Mouse (Mus musculus) heart, postnatal 0 days (tissue): Measurements from ENCODE around the gene Raver1. TPM values are rescaled to one million over a fixed set of nuclear protein-coding genes. Genes with fewer than 3 reads are reported as not detected.

ENCODE experiments used
- ATAC-seq: fragments of 200-750 bp; cut with Nextera tagmentation; 2 replicates; pipeline ENCODE4 v1.8.0; 2017; ENCODE audit warnings: low read depth, moderate number of reproducible peaks, moderate library complexity; ENCODE audit not compliant: insufficient read depth
- DNase-seq: peaks from one replicate; pipeline ENCODE4 v3.0.0-alpha.2; 2016; ENCODE audit warnings: low spot score
- H3K27ac ChIP-seq: fragments of 300-500 bp; sonication (generic); 2 replicates; pipeline ENCODE4 v1.5.1; 2014; ENCODE audit warnings: low read depth, mild to moderate bottlenecking
- H3K27me3 ChIP-seq: fragments of 300-500 bp; sonication (generic); 2 replicates; pipeline ENCODE4 v1.6.1; 2014; ENCODE audit warnings: low read length, mixed read lengths; ENCODE audit not compliant: control insufficient read depth, insufficient read depth
- H3K36me3 ChIP-seq: fragments of 300-500 bp; sonication (generic); replicated peaks from 2 replicates; pipeline ENCODE4 v1.6.1; 2014; ENCODE audit warnings: low read length, mixed read lengths; ENCODE audit not compliant: control insufficient read depth, insufficient read depth
- H3K4me1 ChIP-seq: fragments of 300-500 bp; sonication (generic); 2 replicates; pipeline ENCODE4 v1.6.1; 2014; ENCODE audit warnings: antibody characterized with exemption; ENCODE audit not compliant: control insufficient read depth, insufficient read depth
- H3K4me2 ChIP-seq: fragments of 300-500 bp; sonication (generic); 2 replicates; pipeline ENCODE4 v1.6.1; 2014; ENCODE audit warnings: low read depth, mild to moderate bottlenecking, low read length, moderate library complexity
- H3K4me3 ChIP-seq: fragments of 300-500 bp; sonication (generic); 2 replicates; pipeline ENCODE4 v1.5.1; 2014; ENCODE audit warnings: low read depth, low read length
- H3K9ac ChIP-seq: fragments of 300-500 bp; sonication (generic); replicated peaks from 2 replicates; pipeline ENCODE4 v1.6.1; 2014; ENCODE audit warnings: low read depth, low read length, mixed read lengths
- H3K9me3 ChIP-seq: fragments of 300-500 bp; sonication (generic); replicated peaks from 2 replicates; pipeline ENCODE4 v1.6.1; 2016; ENCODE audit warnings: low read length; ENCODE audit not compliant: control insufficient read depth
- CTCF ChIP-seq: IDR thresholded peaks from 2 replicates; pipeline ENCODE4 v1.5.1; 2016; ENCODE audit warnings: antibody characterized with exemption, control low read depth, low read depth
- EP300 ChIP-seq: IDR thresholded peaks from 2 replicates; pipeline ENCODE4 v1.6.1; 2016; ENCODE audit warnings: antibody characterized with exemption, low read depth
- WGBS: fragments of 180-500 bp; shearing (Covaris S2); extraction: QIAGEN DNeasy Blood & Tissue Kit; methylation state at CpG from one replicate; pipeline ENCODE4 v1.1.7; 2014; 5-methylcytosine and 5-hydroxymethylcytosine counted together
- polyA plus RNA-seq: library from polyadenylated mRNA; unstranded; fragments of >200 nt; fragmentation: Nextera tagmentation; extraction: Ambion mirVana; gene quantifications from 2 replicates; pipeline ENCODE4 v1.2.1, GENCODE M21; 2015
- total RNA-seq: library from RNA; depleted of rRNA; stranded (reverse); fragments of >200 nt; gene quantifications from 2 replicates; pipeline ENCODE4 v1.2.3, GENCODE M21; 2014; ENCODE audit warnings: low replicate concordance

Raver1 gene
- total and polyA plus RNA-seq, 2 experiments from 2014 or later: 15.5 to 40.8 TPM

DNA sequence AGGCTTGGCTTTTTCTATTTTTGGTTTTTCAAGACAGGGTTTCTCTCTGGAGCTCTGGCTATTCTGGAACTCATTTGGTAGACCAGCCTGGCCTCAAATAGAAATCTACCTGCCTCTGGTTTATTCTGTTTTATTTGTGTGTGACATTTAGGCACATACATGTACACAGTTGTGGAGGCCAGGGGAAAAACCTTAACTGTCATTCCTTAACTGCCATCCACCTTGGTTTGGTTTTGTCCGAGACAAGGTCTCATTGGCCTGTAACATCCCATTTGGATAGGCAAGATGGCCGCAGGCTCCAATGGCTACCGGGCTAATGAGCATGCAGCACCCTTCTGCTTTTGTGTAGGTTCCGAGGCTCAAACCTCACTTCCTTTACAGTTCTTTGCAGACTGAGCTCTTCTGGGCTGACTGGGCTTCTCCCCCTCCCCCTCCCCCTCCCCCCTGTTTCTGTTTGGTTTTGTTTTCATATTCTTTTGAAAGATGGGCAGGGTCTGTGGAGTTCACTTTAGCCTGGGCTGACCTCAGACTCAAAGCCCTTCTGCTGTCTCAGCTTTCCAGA, 43.6 kb upstream of the Raver1 start:
- 74% methylated on average over 4 of the region's 4 CpGs for WGBS
- peak overlapping the region; percentile 50 for H3K27ac ChIP-seq
- DNase-seq (no peak), ATAC-seq (no peak)
- no peaks in the 10 kb centered on the region for H3K27me3 ChIP-seq
- H3K36me3 ChIP-seq: peaks cover 25% of the 10 kb centered on the region
- no peaks in the 10 kb centered on the region for H3K9me3 ChIP-seq
- no peak overlapping the region for H3K4me3 ChIP-seq
- H3K9ac ChIP-seq: no peak overlapping the region
- TF ChIP-seq EP300 (no peak), CTCF (no peak)
- peaks cover 11% of the 10 kb centered on the region; the same call in 1 of the 2 replicates for H3K4me1 ChIP-seq
- H3K4me2 ChIP-seq: no peak overlapping the region

GRCm38 (mm10) chr9:21134595-21135328, 43.0 kb upstream of the Raver1 start:
- TF ChIP-seq CTCF (no peak), EP300 (no peak)
- Histone ChIP-seq H3K4me2 (no peak overlapping the region), H3K27ac (peak overlapping the region; percentile 50; the same call in 1 of the 2 replicates), H3K4me1 (peaks cover 11% of the 10 kb centered on the region; the same call in 1 of the 2 replicates), H3K36me3 (peaks cover 18% of the 10 kb centered on the region), H3K9ac (no peak overlapping the region), H3K27me3 (no peaks in the 10 kb centered on the region), H3K4me3 (no peak overlapping the region), H3K9me3 (no peaks in the 10 kb centered on the region)
- 48% methylated on average over 9 of the region's 9 CpGs for WGBS
- DNase-seq (peak; percentile 45), ATAC-seq (no peak)

- TF ChIP-seq CTCF (0 out of 2 replicates have a peak, but pooled peaks have one; percentile 9), EP300 (no peak)
- no peaks in the 10 kb centered on the region for H3K9me3 ChIP-seq
- H3K27me3 ChIP-seq: no peaks in the 10 kb centered on the region
- peaks cover 9% of the 10 kb centered on the region for H3K36me3 ChIP-seq
- no peak overlapping the region for H3K4me3 ChIP-seq
- H3K4me1 ChIP-seq: peaks cover 11% of the 10 kb centered on the region; the same call in 1 of the 2 replicates
- H3K27ac ChIP-seq: no peak overlapping the region
- 66% methylated on average over 9 of the region's 9 CpGs for WGBS
- H3K4me2 ChIP-seq: no peak overlapping the region
- ATAC-seq (no peak), DNase-seq (no peak)
- no peak overlapping the region for H3K9ac ChIP-seq
These were observed 41.4 kb upstream of the Raver1 start for GRCm38 (mm10) chr9:21133064-21133707.

DNA sequence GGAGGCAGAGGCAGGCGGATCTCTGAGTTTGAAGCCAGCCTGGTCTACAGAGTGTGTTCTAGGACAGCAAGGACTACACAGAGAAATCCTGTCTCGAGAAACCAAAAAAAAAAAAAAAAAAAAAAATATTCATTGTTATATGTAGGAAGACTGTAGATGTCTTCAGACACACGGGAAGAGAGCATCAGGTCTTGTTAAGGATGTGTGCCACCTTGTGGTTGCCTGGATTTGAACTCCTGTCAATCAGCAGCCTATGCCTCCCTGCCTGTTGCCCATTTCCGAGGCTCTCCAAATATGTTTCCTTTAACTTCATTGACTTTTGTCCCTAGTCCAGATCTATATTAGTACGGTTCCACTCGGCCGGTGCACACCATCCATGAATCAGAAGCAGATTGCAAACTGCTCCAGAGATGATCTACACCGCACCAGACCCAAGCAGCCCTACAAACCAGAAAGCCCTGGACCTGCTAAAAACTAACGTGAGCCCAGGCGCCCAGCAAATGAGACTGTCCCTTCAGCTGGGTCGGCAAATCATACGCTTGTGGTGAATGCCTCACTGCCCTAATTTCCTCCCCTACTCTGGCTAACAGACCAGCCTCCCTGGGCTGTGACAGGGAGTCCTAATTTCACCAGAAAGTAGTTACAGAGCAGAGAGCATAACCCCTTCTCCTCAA, 40.4 kb upstream of the Raver1 start:
- Histone ChIP-seq H3K4me1 (peaks cover 11% of the 10 kb centered on the region; the same call in 1 of the 2 replicates), H3K4me2 (no peak overlapping the region), H3K9me3 (no peaks in the 10 kb centered on the region), H3K36me3 (peaks cover 7% of the 10 kb centered on the region), H3K27me3 (no peaks in the 10 kb centered on the region), H3K27ac (no peak overlapping the region), H3K9ac (no peak overlapping the region), H3K4me3 (no peak overlapping the region)
- DNase-seq (no peak), ATAC-seq (no peak)
- 72% methylated on average over 12 of the region's 12 CpGs for WGBS
- peak; percentile 25 for TF ChIP-seq CTCF
- TF ChIP-seq EP300: no peak

- TF ChIP-seq EP300 (no peak), CTCF (no peak)
- Histone ChIP-seq H3K9ac (peak within 1 kb of the TSS; percentile 56), H3K4me1 (peaks cover 17% of the 10 kb centered on the region; the same call in 1 of the 2 replicates), H3K36me3 (peaks cover 16% of the 10 kb centered on the region), H3K9me3 (no peaks in the 10 kb centered on the region), H3K27ac (peak within 1 kb of the TSS; percentile 66), H3K4me3 (peak within 1 kb of the TSS; percentile 80), H3K4me2 (peak within 1 kb of the TSS; percentile 74), H3K27me3 (no peaks in the 10 kb centered on the region)
- ATAC-seq (peak; percentile 91), DNase-seq (peak; percentile 95)
- WGBS: 6% methylated on average over 37 of the region's 37 CpGs
These were observed 39.5 kb upstream of the Raver1 start, which contains the start of gene Tyk2 for GRCm38 (mm10) chr9:21131059-21131956. Tyk2 (minus strand) TSS chr9:21131243.
